Mouse (Mus musculus) lung, adult 18-20 months (tissue): ENCODE data around the gene Dlk2.
A peak's percentile ranks its signal among the peaks of the same experiment; 100 is the strongest.

Experiments
- DNase-seq, 2 experiments: peaks; one replicate each; pipeline ENCODE4 v3.0.0; 2022; ENCODE audit warnings: mixed read lengths in 2 of 2

Gene Dlk2

DNA sequence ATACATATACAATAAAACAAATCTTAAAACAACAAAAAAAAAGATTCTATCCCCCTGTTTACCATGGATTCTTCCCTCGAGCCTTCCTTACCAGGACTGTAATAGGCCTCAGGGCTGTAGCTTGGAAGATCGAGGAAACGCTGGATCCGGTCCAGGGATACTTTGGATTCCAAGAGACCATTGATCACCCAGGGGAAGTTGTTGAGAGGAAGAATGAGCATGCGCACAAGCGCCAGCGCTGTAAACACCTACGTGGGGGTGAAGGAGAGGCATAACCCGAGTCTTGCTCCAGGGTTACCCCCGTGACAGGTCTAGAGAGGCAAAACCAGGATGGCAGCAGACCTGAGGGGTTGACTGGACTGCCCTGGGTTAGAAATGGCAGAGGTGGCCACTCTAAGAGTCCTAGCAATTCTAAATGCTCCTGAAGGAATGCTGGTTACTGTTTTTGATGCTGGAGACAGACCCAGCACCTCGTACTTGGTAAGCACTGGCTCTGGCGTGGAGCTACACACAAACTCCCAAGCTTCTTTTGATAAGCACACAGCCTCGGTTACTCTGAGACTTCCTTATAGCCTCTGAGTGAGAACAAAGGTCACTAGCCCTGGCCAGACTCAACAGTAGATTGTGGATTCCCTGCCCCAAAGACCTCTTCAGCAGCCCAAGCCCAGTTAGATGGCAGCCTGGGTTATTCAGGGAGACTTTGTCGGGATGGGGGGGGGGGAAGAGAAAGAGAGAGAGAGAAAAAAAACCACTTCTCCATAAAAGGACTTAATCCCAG lies 25.0 kb downstream of the Dlk2 start:
- no peak for DNase-seq

GRCm38 (mm10) chr17:46327413-46327905 lies 30.2 kb downstream of the Dlk2 start:
- no peak for DNase-seq

- DNase-seq, result peak; percentile 97 to 99
Measured at GRCm38 (mm10) chr17:46327906-46328534, 30.8 kb downstream of the Dlk2 start, which contains the start of gene Abcc10. Abcc10 (minus strand) TSS chr17:46328352.

- DNase-seq, result no peak
Measured at GRCm38 (mm10) chr17:46328723-46329122, 31.5 kb downstream of the Dlk2 start.

DNA sequence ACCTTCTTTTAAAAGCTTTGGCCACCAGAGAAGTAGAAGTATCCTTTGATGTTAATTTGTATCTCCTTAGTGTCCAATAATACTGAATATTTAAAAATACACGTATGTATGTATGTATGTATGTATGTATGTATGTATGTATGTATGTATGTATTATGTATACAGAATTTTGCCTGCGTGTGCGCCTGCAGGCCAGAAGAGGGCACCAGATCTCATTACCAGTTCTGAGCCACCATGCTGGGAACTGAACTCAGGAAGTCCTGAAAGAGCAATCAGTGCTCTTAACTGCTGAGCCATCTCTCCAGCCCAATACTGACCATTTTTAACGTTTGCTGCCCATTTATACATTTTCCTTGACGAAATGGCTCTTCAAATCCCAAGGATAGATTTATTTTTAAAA lies 39.3 kb downstream of the Dlk2 start:
- DNase-seq, result no peak

GRCm38 (mm10) chr17:46341208-46341607 lies 44.0 kb downstream of the Dlk2 start:
- DNase-seq, result no peak

GRCm38 (mm10) chr17:46351026-46351700 lies 53.9 kb downstream of the Dlk2 start:
- no peak for DNase-seq
